Mouse (Mus musculus) limb, embryonic 12.5 days (tissue): ENCODE measurements around the gene Flnc. TPM values are rescaled to one million over a fixed set of nuclear protein-coding genes. Genes with fewer than 3 reads are reported as not detected.

Source experiments
- ATAC-seq: fragments of 200-750 bp; cut with Nextera tagmentation; 2 replicates; pipeline ENCODE4 v1.8.0; 2017; ENCODE audit warnings: low read depth, moderate TSS enrichment; ENCODE audit not compliant: insufficient number of reproducible peaks, insufficient read depth, low FRiP score, low TSS enrichment
- H3K27ac ChIP-seq: fragments of 300-500 bp; sonication (generic); 2 replicates; pipeline ENCODE4 v1.5.1; 2016; ENCODE audit warnings: mild to moderate bottlenecking, moderate library complexity
- H3K27me3 ChIP-seq: fragments of 300-500 bp; sonication (generic); 2 replicates; pipeline ENCODE4 v1.6.1; 2016; ENCODE audit warnings: mild to moderate bottlenecking, moderate library complexity
- H3K36me3 ChIP-seq: fragments of 300-500 bp; sonication (generic); 2 replicates; pipeline ENCODE4 v1.6.1; 2016; ENCODE audit warnings: mild to moderate bottlenecking, moderate library complexity
- H3K4me1 ChIP-seq: fragments of 300-500 bp; sonication (generic); replicated peaks from 2 replicates; pipeline ENCODE4 v1.6.1; 2016
- H3K4me2 ChIP-seq: fragments of 300-500 bp; sonication (generic); 2 replicates; pipeline ENCODE4 v1.6.1; 2016; ENCODE audit warnings: mild to moderate bottlenecking, moderate library complexity
- H3K4me3 ChIP-seq: fragments of 300-500 bp; sonication (generic); replicated peaks from 2 replicates; pipeline ENCODE4 v1.5.1; 2016; ENCODE audit warnings: mild to moderate bottlenecking
- H3K9ac ChIP-seq: fragments of 300-500 bp; sonication (generic); replicated peaks from 2 replicates; pipeline ENCODE4 v1.6.1; 2016; ENCODE audit warnings: mild to moderate bottlenecking, moderate library complexity
- H3K9me3 ChIP-seq: fragments of 300-500 bp; sonication (generic); 2 replicates; pipeline ENCODE4 v1.6.1; 2016; ENCODE audit warnings: mild to moderate bottlenecking, moderate library complexity
- WGBS: fragments of 180-500 bp; shearing (Covaris S2); methylation state at CpG from one replicate; pipeline ENCODE4 v1.1.7; 2016; 5-methylcytosine and 5-hydroxymethylcytosine counted together
- polyA plus RNA-seq: library from polyadenylated mRNA; unstranded; fragments of >200 nt; fragmentation: Nextera tagmentation; extraction: Ambion mirVana; gene quantifications from 2 replicates; pipeline ENCODE4 v1.2.1, GENCODE M21; 2016

Gene Flnc
- polyA plus RNA-seq, 1 experiment from 2014 or later: 10.8 TPM

- Histone ChIP-seq H3K4me2 (no peak overlapping the region), H3K27me3 (peaks cover 50% of the 10 kb centered on the region), H3K9ac (no peak overlapping the region), H3K4me3 (no peak overlapping the region), H3K36me3 (no peaks in the 10 kb centered on the region), H3K27ac (no peak overlapping the region), H3K4me1 (peaks cover 62% of the 10 kb centered on the region), H3K9me3 (no peaks in the 10 kb centered on the region)
- no peak for ATAC-seq
- 52% methylated on average over 3 of the region's 3 CpGs for WGBS
Measured at GRCm38 (mm10) chr6:29432156-29432555, 900 bp upstream of the Flnc start.

- peaks cover 50% of the 10 kb centered on the region for H3K27me3 ChIP-seq
- H3K4me3 ChIP-seq: peak overlapping the region; percentile 57
- 0 out of 2 replicates have a peak, but pooled peaks have one; percentile 1 for ATAC-seq
- H3K9ac ChIP-seq: peak overlapping the region; percentile 68; the same call in 1 of the 2 replicates
- H3K4me2 ChIP-seq: peak overlapping the region; percentile 87
- H3K27ac ChIP-seq: no peak overlapping the region
- H3K9me3 ChIP-seq: no peaks in the 10 kb centered on the region
- no peaks in the 10 kb centered on the region for H3K36me3 ChIP-seq
- H3K4me1 ChIP-seq: peaks cover 64% of the 10 kb centered on the region
Measured at GRCm38 (mm10) chr6:29432676-29433037, 399 bp upstream of the Flnc start.

DNA sequence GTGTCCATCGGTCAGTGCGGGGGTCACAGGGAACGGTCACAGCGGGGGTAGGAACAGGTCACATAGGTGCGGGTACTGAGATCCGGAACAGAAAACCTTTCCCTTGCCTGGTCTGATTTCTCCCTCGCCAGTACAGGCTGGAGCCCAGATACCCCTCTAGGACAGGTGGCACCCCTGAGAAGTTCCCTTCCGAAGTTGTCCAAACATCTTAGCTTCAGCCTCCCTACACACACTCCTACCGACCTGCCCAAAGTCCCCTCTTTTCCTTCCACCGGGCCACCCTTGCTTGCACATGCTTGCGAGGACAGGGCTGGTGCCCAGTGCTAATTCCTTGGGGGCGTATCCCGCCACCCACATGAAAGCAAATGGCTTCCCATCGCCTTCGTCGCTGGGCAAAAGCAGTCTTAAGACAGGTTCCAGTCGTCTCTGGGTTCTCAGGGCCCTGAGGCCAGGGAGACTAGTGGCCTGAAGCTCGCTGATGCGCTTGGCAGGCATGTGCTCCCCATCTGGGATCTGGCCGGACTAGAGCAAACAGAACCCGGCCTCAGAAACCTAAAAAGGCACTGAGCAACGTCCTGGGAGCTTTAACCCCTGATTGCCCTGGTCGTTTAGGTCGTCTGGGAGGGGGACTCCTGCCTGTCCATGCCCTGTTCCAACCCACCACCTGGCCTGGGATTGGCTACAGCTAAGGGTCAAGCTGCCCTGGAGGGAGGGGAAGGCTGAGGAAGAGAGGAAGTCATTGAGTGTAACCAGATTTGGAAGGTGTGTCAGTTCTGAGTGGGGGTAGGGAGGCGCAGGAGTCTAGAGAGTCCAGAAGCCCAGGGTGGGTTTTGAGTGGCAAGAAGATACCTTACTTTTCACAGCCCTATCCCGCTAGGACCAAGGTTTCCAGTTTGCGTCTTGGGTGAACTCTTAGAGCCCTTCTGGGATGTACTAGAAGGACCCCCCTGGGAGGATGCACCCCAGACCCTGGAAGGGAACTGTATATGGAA, 1.0 kb downstream of the Flnc start:
- peaks cover 50% of the 10 kb centered on the region for H3K27me3 ChIP-seq
- peak overlapping the region; percentile 87 for H3K4me2 ChIP-seq
- H3K27ac ChIP-seq: peak overlapping the region; percentile 83
- peak overlapping the region; percentile 57 for H3K4me3 ChIP-seq
- peaks cover 64% of the 10 kb centered on the region for H3K4me1 ChIP-seq
- no peaks in the 10 kb centered on the region for H3K9me3 ChIP-seq
- ATAC-seq: no peak
- no peaks in the 10 kb centered on the region for H3K36me3 ChIP-seq
- 2% methylated on average over 27 of the region's 27 CpGs for WGBS
- H3K9ac ChIP-seq: peak overlapping the region; percentile 68

DNA sequence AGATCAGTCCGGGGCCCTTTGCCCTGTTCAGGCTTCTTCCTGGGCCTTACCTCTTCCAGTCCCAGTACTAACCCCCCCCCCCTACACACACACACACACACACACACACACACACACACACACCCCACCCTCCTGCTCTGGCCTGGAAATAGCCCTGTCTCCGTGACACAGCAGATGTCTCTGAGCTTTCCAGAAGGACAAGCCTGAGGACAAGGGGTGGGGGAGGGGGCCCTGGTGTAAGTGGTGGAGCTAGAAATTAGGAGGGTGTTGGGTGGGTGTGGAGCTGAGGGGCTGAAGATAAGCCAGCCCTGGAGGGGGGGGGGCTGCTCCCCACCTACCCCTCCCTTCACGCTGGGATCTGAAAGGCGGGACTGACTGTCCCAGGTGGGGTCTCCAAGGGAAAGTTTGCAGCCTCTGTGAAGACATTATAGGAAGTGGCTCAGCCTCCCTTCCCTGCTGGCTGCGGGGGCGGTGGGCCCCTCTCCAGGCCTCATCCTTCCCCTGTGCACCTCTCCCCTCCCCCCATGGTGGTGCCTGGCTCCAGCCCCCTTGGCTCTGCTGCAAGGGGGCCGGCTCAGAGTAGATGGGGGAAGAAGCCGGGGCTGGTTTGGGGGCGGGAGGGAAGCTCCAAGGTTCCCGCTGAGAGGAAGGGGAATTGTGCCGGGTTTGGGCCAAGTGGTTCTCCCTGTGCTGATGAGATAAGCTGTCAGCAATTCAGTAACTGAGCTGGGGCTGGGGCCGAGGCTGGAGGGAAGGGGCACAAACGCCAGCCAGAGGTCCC, 2.0 kb downstream of the Flnc start:
- peaks cover 50% of the 10 kb centered on the region for H3K27me3 ChIP-seq
- no peaks in the 10 kb centered on the region for H3K9me3 ChIP-seq
- WGBS: 3% methylated on average over 13 of the region's 13 CpGs
- peaks cover 6% of the 10 kb centered on the region; the same call in 1 of the 2 replicates for H3K36me3 ChIP-seq
- H3K9ac ChIP-seq: peak overlapping the region; percentile 68
- peak overlapping the region; percentile 57 for H3K4me3 ChIP-seq
- peak overlapping the region; percentile 87 for H3K4me2 ChIP-seq
- peak; percentile 39; the same call in 1 of the 2 replicates for ATAC-seq
- H3K27ac ChIP-seq: peak overlapping the region; percentile 83
- peaks cover 64% of the 10 kb centered on the region for H3K4me1 ChIP-seq

- Histone ChIP-seq H3K4me1 (peaks cover 60% of the 10 kb centered on the region), H3K36me3 (peaks cover 10% of the 10 kb centered on the region; the same call in 1 of the 2 replicates), H3K27me3 (peaks cover 46% of the 10 kb centered on the region), H3K9ac (peak overlapping the region; percentile 68; the same call in 1 of the 2 replicates), H3K27ac (peak overlapping the region; percentile 83), H3K9me3 (no peaks in the 10 kb centered on the region), H3K4me3 (peak overlapping the region; percentile 57), H3K4me2 (peak overlapping the region; percentile 87)
- peak; percentile 49 for ATAC-seq
- 16% methylated on average over 6 of the region's 6 CpGs for WGBS
Measured at GRCm38 (mm10) chr6:29435940-29436451, 2.9 kb downstream of the Flnc start.

GRCm38 (mm10) chr6:29436461-29436934, 3.4 kb downstream of the Flnc start:
- WGBS: 13% methylated on average over 11 of the region's 11 CpGs
- Histone ChIP-seq H3K4me2 (peak overlapping the region; percentile 87), H3K4me1 (peaks cover 55% of the 10 kb centered on the region), H3K9ac (peak overlapping the region; percentile 68; the same call in 1 of the 2 replicates), H3K9me3 (no peaks in the 10 kb centered on the region), H3K4me3 (peak overlapping the region; percentile 57), H3K27me3 (peaks cover 44% of the 10 kb centered on the region), H3K36me3 (peaks cover 13% of the 10 kb centered on the region; the same call in 1 of the 2 replicates), H3K27ac (peak overlapping the region; percentile 83)
- no peak for ATAC-seq

DNA sequence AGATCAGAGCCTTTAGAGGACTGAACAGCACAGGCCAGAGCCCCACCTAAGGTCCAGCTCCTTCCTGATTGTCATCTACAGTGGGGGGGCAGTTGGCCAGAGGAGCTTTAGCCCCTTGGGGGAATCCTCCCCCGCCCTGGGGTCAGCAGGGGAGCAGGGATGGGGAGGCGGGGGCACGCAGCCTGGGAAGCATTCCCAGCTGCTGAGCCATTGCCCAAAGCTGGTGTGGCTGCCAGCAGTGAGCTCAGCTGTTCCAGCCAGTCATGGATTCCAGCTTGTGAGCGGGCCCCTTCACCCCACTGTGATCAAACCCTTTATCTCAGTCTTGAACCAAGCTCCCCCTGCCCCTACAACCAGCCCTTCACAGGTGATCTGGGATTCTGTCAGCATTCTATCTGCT, 6.2 kb downstream of the Flnc start:
- no peak overlapping the region for H3K4me3 ChIP-seq
- H3K4me1 ChIP-seq: peaks cover 31% of the 10 kb centered on the region
- peaks cover 17% of the 10 kb centered on the region for H3K27me3 ChIP-seq
- peaks cover 38% of the 10 kb centered on the region; the same call in 1 of the 2 replicates for H3K36me3 ChIP-seq
- H3K27ac ChIP-seq: no peak overlapping the region
- H3K9me3 ChIP-seq: no peaks in the 10 kb centered on the region
- WGBS: 83% methylated on average over 4 of the region's 4 CpGs
- no peak for ATAC-seq
- H3K4me2 ChIP-seq: no peak overlapping the region
- H3K9ac ChIP-seq: no peak overlapping the region

DNA sequence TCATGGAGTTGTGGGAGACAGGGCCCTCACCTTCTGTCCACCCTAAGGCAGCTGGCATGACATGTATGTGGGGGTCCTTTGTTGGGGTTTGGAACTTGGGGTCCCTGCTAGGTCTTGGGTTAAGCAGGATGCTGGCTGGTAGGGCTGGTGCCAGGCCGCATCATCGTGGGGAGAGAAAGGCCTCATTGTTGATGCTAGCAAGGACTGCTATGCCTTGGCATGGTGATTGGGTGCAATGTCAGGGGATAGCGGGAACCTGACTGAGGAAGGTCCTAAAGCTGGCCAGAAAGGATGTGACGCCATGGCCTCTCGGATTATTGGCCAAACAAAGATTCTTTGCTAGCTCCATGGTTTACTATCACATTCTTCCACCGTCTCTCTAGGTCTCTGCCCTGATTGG, 6.7 kb downstream of the Flnc start:
- Histone ChIP-seq H3K4me3 (no peak overlapping the region), H3K27me3 (peaks cover 12% of the 10 kb centered on the region; the same call in 1 of the 2 replicates), H3K9me3 (no peaks in the 10 kb centered on the region), H3K4me1 (peaks cover 25% of the 10 kb centered on the region), H3K27ac (no peak overlapping the region), H3K4me2 (no peak overlapping the region), H3K9ac (no peak overlapping the region), H3K36me3 (peaks cover 39% of the 10 kb centered on the region; the same call in 1 of the 2 replicates)
- no peak for ATAC-seq
- 92% methylated on average over 6 of the region's 6 CpGs for WGBS

- Histone ChIP-seq H3K36me3 (peaks cover 71% of the 10 kb centered on the region), H3K9me3 (no peaks in the 10 kb centered on the region), H3K27me3 (no peaks in the 10 kb centered on the region), H3K4me3 (no peak overlapping the region), H3K4me1 (no peaks in the 10 kb centered on the region), H3K27ac (no peak overlapping the region), H3K4me2 (no peak overlapping the region), H3K9ac (no peak overlapping the region)
- no peak for ATAC-seq
- WGBS: 69% methylated on average over 11 of the region's 11 CpGs
Measured at GRCm38 (mm10) chr6:29444773-29445172, 11.7 kb downstream of the Flnc start.

DNA sequence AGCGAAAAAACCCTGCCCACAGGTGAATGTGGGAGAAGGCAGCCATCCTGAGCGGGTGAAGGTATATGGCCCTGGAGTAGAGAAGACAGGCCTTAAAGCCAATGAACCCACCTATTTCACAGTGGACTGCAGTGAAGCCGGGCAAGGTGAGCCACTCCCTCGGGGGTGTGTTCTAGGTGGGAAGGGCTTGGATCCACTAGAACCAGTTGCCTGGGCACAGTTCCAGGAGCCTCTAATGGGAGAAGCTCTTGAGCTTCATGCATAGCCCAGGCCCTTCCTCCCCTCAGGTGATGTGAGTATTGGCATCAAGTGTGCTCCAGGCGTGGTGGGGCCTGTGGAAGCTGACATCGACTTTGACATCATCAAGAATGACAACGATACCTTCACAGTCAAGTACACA, 12.3 kb downstream of the Flnc start:
- H3K36me3 ChIP-seq: peaks cover 69% of the 10 kb centered on the region
- H3K27ac ChIP-seq: no peak overlapping the region
- H3K4me3 ChIP-seq: no peak overlapping the region
- no peaks in the 10 kb centered on the region for H3K27me3 ChIP-seq
- no peaks in the 10 kb centered on the region for H3K4me1 ChIP-seq
- no peaks in the 10 kb centered on the region for H3K9me3 ChIP-seq
- no peak overlapping the region for H3K4me2 ChIP-seq
- ATAC-seq: no peak
- 96% methylated on average over 7 of the region's 7 CpGs for WGBS
- H3K9ac ChIP-seq: no peak overlapping the region

DNA sequence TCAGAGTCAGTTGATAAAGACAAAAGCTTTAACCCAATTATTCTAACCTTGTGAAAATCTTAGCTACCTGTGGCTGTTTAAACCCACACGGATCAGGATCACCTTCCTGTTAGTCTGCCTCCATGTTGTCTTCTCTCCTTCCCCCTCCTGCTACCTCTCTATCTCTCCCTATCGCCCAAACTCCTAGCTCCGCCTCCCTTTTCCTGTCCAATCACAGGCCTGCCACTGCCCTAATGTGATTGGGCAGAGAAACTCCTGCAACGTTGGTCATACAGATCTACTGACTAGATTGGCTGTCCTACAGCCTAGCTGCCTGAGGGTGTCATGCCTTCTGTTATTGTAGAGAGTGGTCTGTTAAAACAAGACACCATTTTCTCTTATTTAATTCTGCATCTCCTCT, 16.8 kb downstream of the Flnc start:
- Histone ChIP-seq H3K27ac (no peak overlapping the region), H3K27me3 (no peaks in the 10 kb centered on the region), H3K9ac (no peak overlapping the region), H3K36me3 (peaks cover 75% of the 10 kb centered on the region), H3K4me3 (no peak overlapping the region), H3K4me1 (no peaks in the 10 kb centered on the region), H3K4me2 (no peak overlapping the region), H3K9me3 (no peaks in the 10 kb centered on the region)
- ATAC-seq: no peak
- 30% methylated on average over 4 of the region's 4 CpGs for WGBS
